Mouse (Mus musculus) neural tube, embryonic 12.5 days (tissue): ENCODE results near the gene Cep78. TPM values are rescaled to one million over a fixed set of nuclear protein-coding genes. Genes with fewer than 3 reads are reported as not detected.
A peak's percentile ranks its signal among the peaks of the same experiment; 100 is the strongest.

Experiments used
- ATAC-seq: fragments of 200-750 bp; cut with Nextera tagmentation; 2 replicates; pipeline ENCODE4 v1.8.0; 2017; ENCODE audit warnings: low read depth, mild to moderate bottlenecking, moderate TSS enrichment, moderate library complexity; ENCODE audit not compliant: low FRiP score
- H3K27ac ChIP-seq: fragments of 300-500 bp; sonication (generic); 2 replicates; pipeline ENCODE4 v1.5.1; 2016
- H3K27me3 ChIP-seq: fragments of 300-500 bp; sonication (generic); replicated peaks from 2 replicates; pipeline ENCODE4 v1.6.1; 2016; ENCODE audit warnings: mild to moderate bottlenecking
- H3K36me3 ChIP-seq: fragments of 300-500 bp; sonication (generic); 2 replicates; pipeline ENCODE4 v1.6.1; 2016; ENCODE audit warnings: mild to moderate bottlenecking
- H3K4me1 ChIP-seq: fragments of 300-500 bp; sonication (generic); 2 replicates; pipeline ENCODE4 v1.6.1; 2016
- H3K4me2 ChIP-seq: fragments of 300-500 bp; sonication (generic); replicated peaks from 2 replicates; pipeline ENCODE4 v1.6.1; 2016; ENCODE audit warnings: mild to moderate bottlenecking
- H3K4me3 ChIP-seq: fragments of 300-500 bp; sonication (generic); 2 replicates; pipeline ENCODE4 v1.5.1; 2016
- H3K9ac ChIP-seq: fragments of 300-500 bp; sonication (generic); 2 replicates; pipeline ENCODE4 v1.6.1; 2016; ENCODE audit warnings: mild to moderate bottlenecking
- H3K9me3 ChIP-seq: fragments of 300-500 bp; sonication (generic); 2 replicates; pipeline ENCODE4 v1.6.1; 2016; ENCODE audit warnings: mild to moderate bottlenecking
- WGBS: fragments of 180-500 bp; shearing (Covaris S2); methylation state at CpG from one replicate; pipeline ENCODE4 v1.1.7; 2016; 5-methylcytosine and 5-hydroxymethylcytosine counted together
- polyA plus RNA-seq: library from polyadenylated mRNA; unstranded; fragments of >200 nt; fragmentation: Nextera tagmentation; extraction: Ambion mirVana; gene quantifications from 2 replicates; pipeline ENCODE4 v1.2.1, GENCODE M21; 2016

The Cep78 gene
- polyA plus RNA-seq, 1 experiment from 2014 or later = 53.5 TPM

- Histone ChIP-seq H3K4me3 (no peak overlapping the region), H3K36me3 (no peaks in the 10 kb centered on the region), H3K4me2 (no peak overlapping the region), H3K9me3 (no peaks in the 10 kb centered on the region), H3K4me1 (peaks cover 3% of the 10 kb centered on the region; the same call in 1 of the 2 replicates), H3K27ac (no peak overlapping the region), H3K27me3 (no peaks in the 10 kb centered on the region), H3K9ac (no peak overlapping the region)
- ATAC-seq = no peak
- WGBS = 88% methylated on average over 8 of the region's 8 CpGs
Observed at GRCm38 (mm10) chr19:16007131-16007530, 22.3 kb upstream of the Cep78 start.

DNA sequence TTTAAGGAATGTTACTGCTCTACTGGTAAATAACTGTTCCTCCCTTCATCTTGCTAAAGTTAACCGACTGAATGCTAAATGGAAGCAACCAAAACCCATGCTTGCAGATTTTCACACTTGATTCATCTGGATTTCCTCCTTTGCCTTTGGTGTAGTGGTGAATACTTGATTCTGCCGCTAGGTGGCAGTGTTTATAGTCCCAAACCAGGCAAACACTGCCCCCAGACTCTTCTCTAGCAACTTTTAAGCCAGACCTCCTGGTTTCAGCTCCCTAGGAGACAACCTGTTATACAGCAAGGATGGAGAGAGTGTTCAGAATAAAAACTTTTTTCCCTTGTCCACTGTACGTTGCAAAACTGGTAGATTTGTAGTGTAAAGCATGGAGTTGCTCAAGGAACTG is 13.4 kb upstream of the Cep78 start:
- Histone ChIP-seq H3K9ac (no peak overlapping the region), H3K27me3 (no peaks in the 10 kb centered on the region), H3K9me3 (no peaks in the 10 kb centered on the region), H3K4me3 (no peak overlapping the region), H3K4me2 (no peak overlapping the region), H3K27ac (no peak overlapping the region), H3K36me3 (no peaks in the 10 kb centered on the region; the same call in 1 of the 2 replicates), H3K4me1 (no peaks in the 10 kb centered on the region)
- ATAC-seq = peak; percentile 35; the same call in 1 of the 2 replicates
- WGBS = 4% methylated on average over 3 of the region's 3 CpGs

DNA sequence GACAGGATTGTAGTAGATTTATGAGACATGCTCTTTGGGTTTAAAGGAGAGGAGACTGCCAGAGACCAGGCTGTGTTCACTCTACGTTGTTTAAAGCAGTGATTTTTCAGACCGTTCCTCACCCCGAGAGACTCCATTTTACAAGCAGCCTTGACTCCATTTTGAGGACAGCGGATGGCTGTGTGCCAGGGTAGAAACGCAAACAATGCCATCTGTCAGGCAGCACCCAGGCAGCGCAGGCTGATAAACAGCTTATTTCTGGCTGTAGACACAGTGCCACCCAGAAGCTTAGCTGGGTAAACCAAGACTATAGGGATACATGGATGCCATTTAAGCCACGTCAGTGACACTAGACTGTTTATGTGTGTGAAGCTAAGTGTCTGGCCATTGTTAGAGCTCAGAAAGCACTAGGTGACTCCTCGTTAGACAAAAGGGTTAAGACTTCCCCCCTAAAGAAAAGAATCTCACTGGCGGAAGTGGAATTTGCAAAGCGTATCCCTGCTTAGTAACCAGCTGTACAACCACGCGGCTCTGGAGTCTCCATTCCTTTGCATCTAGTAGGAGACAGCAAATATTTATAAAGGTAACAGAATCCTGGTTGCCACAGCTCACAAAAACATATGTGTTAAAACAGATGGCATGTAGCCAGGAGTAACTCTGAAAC is 12.2 kb upstream of the Cep78 start:
- Histone ChIP-seq H3K4me2 (peak overlapping the region; percentile 48), H3K9ac (no peak overlapping the region), H3K4me3 (no peak overlapping the region)

GRCm38 (mm10) chr19:15990102-15990501 is 5.3 kb upstream of the Cep78 start:
- Histone ChIP-seq H3K9me3 (no peaks in the 10 kb centered on the region), H3K27ac (no peak overlapping the region), H3K4me3 (no peak overlapping the region), H3K4me1 (0 out of 2 replicates have a peak, but pooled peaks cover 2% of the 10 kb centered on the region), H3K9ac (no peak overlapping the region), H3K27me3 (no peaks in the 10 kb centered on the region), H3K36me3 (peaks cover 9% of the 10 kb centered on the region; the same call in 1 of the 2 replicates), H3K4me2 (no peak overlapping the region)
- WGBS = 95% methylated on average over 1 of the region's 1 CpGs
- no peak for ATAC-seq

More for the DNA sequence above, 12.2 kb upstream of the Cep78 start:
- H3K36me3 ChIP-seq = no peaks in the 10 kb centered on the region; the same call in 1 of the 2 replicates
- 29% methylated on average over 12 of the region's 12 CpGs for WGBS
- H3K27me3 ChIP-seq = no peaks in the 10 kb centered on the region
- H3K9me3 ChIP-seq = no peaks in the 10 kb centered on the region
- H3K4me1 ChIP-seq = no peaks in the 10 kb centered on the region
- H3K27ac ChIP-seq = peak overlapping the region; percentile 50; the same call in 1 of the 2 replicates
- ATAC-seq = peak; percentile 79

GRCm38 (mm10) chr19:15985172-15985713 is 454 bp upstream of the Cep78 start:
- WGBS = 30% methylated on average over 10 of the region's 10 CpGs
- peak overlapping the region; percentile 67 for H3K4me2 ChIP-seq
- no peak for ATAC-seq
- peak overlapping the region; percentile 84 for H3K4me3 ChIP-seq
- H3K27me3 ChIP-seq = no peaks in the 10 kb centered on the region
- peak overlapping the region; percentile 92; the same call in 1 of the 2 replicates for H3K9ac ChIP-seq
- no peaks in the 10 kb centered on the region for H3K9me3 ChIP-seq
- peaks cover 15% of the 10 kb centered on the region for H3K4me1 ChIP-seq
- no peak overlapping the region for H3K27ac ChIP-seq
- H3K36me3 ChIP-seq = peaks cover 9% of the 10 kb centered on the region; the same call in 1 of the 2 replicates

DNA sequence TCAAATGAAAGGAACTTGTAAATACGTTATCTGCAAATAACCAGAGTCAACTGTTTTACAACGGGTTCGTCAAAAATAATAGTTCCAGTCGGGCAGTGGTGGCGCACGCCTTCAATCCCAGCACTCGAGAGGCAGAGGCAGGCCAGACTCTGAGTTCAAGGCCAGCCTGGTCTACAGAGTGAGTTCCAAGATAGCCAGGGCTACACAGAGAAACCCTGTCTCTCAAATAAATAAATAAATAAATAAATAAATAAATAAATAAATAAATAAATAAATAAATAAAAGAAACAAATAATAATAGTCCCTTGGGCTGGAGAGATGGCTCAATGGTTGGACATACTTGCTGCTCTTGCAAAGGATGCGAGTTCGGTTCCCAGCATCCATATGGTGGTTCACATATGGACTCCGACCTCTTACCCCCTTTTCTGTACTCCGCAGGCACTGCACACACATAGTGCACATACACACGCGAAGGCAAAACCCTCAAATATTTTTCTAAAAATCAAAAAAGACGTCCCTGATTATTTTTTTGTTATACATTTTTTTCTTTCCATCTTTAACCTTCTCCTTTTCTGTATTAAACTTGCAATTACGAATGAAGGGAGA is 947 bp downstream of the Cep78 start:
- WGBS = 48% methylated on average over 15 of the region's 15 CpGs
- Histone ChIP-seq H3K36me3 (peaks cover 14% of the 10 kb centered on the region; the same call in 1 of the 2 replicates), H3K27ac (peak overlapping the region; percentile 84; the same call in 1 of the 2 replicates), H3K9me3 (no peaks in the 10 kb centered on the region), H3K27me3 (no peaks in the 10 kb centered on the region), H3K4me2 (peak overlapping the region; percentile 67), H3K9ac (peak overlapping the region; percentile 92), H3K4me3 (peak overlapping the region; percentile 84), H3K4me1 (peaks cover 15% of the 10 kb centered on the region)
- ATAC-seq = peak; percentile 52

- H3K9me3 ChIP-seq = no peaks in the 10 kb centered on the region
- H3K9ac ChIP-seq = no peak overlapping the region; the same call in 1 of the 2 replicates
- H3K27ac ChIP-seq = no peak overlapping the region
- peak overlapping the region; percentile 67 for H3K4me2 ChIP-seq
- H3K27me3 ChIP-seq = no peaks in the 10 kb centered on the region
- peak overlapping the region; percentile 8; the same call in 1 of the 2 replicates for H3K4me3 ChIP-seq
- peaks cover 15% of the 10 kb centered on the region for H3K4me1 ChIP-seq
- no peak; the same call in 1 of the 2 replicates for ATAC-seq
- 35% methylated on average over 9 of the region's 10 CpGs for WGBS
- peaks cover 17% of the 10 kb centered on the region; the same call in 1 of the 2 replicates for H3K36me3 ChIP-seq
Observed at GRCm38 (mm10) chr19:15982926-15983738, 1.7 kb downstream of the Cep78 start.

DNA sequence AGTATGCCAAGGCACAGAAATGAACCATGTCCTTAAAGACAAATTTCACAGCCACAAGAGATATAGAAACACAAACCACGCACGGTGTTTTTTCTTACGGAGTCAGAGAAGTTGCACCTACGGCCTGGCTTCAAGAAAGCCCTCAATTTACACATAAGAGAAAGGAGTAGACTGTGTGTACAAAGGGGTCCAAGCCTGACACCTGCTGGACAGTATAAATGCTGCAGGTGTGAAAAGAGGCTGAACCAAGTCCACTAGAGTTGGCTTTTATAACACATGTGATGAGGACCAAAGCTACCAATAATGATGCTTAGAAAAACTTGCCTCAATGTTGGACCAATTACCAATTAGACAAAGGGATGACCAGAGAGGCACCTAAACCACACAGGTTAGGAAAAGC is 2.9 kb downstream of the Cep78 start:
- Histone ChIP-seq H3K36me3 (peaks cover 22% of the 10 kb centered on the region), H3K4me3 (no peak overlapping the region), H3K27me3 (no peaks in the 10 kb centered on the region), H3K9ac (no peak overlapping the region), H3K27ac (no peak overlapping the region), H3K9me3 (no peaks in the 10 kb centered on the region), H3K4me1 (peaks cover 15% of the 10 kb centered on the region), H3K4me2 (no peak overlapping the region)
- no peak for ATAC-seq
- WGBS = 74% methylated on average over 4 of the region's 4 CpGs

DNA sequence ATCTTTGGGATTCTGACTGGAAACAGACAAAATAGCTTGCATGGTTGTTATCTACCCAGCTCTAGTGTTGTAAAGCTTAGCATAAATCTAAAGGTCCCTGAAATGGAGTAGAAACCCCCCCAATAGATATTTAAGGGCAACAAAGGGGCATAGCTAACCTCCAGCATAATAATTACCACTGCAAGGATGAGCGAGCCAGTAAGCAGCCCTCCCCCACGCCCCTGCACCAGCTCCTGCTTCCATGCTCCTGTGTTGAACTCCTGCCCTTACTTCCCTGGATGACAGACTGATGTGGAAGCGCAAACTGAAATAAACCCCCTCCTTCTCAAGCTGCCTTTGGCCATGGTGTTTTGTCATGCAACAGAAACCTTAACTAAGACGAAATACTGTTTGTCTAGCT is 11.4 kb downstream of the Cep78 start:
- Histone ChIP-seq H3K27ac (no peak overlapping the region), H3K9me3 (no peaks in the 10 kb centered on the region), H3K4me2 (no peak overlapping the region), H3K4me1 (peaks cover 8% of the 10 kb centered on the region; the same call in 1 of the 2 replicates), H3K4me3 (no peak overlapping the region), H3K9ac (no peak overlapping the region), H3K27me3 (no peaks in the 10 kb centered on the region), H3K36me3 (peaks cover 87% of the 10 kb centered on the region)
- no peak for ATAC-seq
- WGBS = 65% methylated on average over 4 of the region's 4 CpGs

DNA sequence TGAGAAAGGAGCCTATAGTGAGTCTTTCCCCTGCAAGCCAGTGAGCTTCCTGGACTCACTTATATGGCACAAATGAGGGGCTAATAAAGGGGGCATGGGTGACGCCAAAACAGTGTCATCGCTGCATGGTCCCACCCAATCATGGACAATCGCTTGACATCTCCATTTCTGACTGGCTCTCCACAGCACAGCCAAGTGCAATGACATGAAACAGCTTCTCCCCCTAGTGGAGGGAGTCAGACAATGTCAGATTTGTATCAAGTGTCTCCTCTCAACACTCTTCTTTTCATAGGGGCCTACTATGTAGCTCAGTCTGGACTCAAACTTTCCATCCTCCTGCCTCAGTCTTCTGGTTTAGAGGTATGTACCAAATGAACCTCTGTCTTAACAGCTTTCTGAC is 19.7 kb downstream of the Cep78 start:
- Histone ChIP-seq H3K4me2 (no peak overlapping the region), H3K9me3 (no peaks in the 10 kb centered on the region), H3K36me3 (peaks cover 54% of the 10 kb centered on the region), H3K27me3 (no peaks in the 10 kb centered on the region), H3K4me1 (no peaks in the 10 kb centered on the region), H3K4me3 (no peak overlapping the region), H3K9ac (no peak overlapping the region), H3K27ac (no peak overlapping the region)
- WGBS = 63% methylated on average over 3 of the region's 3 CpGs
- ATAC-seq = peak; percentile 74

DNA sequence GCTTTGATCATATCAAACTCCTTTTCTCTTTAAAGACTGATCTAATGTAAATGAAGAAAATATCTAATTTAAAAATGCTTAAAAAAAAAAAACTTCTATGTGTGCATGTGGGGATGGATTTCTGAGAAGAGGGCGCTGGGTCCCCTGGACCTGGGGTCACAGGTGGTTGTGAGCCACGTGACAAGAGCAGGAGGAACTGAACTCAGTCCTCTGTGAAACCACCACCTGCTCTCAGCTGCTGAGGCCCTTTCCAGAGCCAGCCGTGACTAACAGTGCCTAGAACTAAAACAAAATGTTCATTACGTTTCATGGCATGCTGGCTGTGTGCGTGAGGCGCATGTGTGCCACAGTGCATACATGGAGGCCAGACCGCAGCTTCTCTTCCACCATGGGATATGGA is 20.3 kb downstream of the Cep78 start:
- Histone ChIP-seq H3K36me3 (peaks cover 54% of the 10 kb centered on the region), H3K27ac (no peak overlapping the region)
- 95% methylated on average over 7 of the region's 7 CpGs for WGBS

More for the DNA sequence above, 20.3 kb downstream of the Cep78 start:
- Histone ChIP-seq H3K4me2 (no peak overlapping the region), H3K4me3 (no peak overlapping the region), H3K9me3 (no peaks in the 10 kb centered on the region), H3K27me3 (no peaks in the 10 kb centered on the region), H3K9ac (no peak overlapping the region), H3K4me1 (no peaks in the 10 kb centered on the region)
- no peak for ATAC-seq
